Mouse (Mus musculus): Measurements from ENCODE around the gene Vill.

DNA sequence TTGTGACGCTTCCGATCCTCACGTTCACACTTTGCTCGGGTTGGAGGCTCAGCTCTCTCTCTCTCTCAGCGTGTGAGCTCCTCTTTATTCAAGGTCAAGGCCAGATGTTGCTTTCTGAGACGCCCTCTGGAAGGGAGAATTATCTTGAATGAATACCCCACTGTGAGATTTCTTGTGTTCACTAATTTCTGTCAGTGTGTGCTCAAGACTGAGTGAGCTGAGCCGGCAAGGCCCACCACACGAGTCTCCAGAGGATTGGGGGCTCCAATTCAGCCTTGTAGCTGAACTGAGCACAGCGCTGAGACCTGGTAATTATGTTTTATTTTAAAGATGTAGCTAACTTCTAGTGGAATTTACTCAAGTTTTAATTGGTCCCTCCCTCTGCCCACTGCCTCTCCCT is 20.0 kb upstream of the Vill start:
- TF ChIP-seq CTCF (IDR thresholded peaks at IDR 0.05; ENCODE audit: borderline replicate concordance, insufficient read depth, low read length), result no peak
- no peak for TF ChIP-seq POLR2A (IDR thresholded peaks at IDR 0.05; ENCODE audit: low read depth, low read length)
